Mouse (Mus musculus) midbrain, embryonic 11.5 days (tissue): ENCODE results near the gene Fam214a. TPM values are rescaled to one million over a fixed set of nuclear protein-coding genes. Genes with fewer than 3 reads are reported as not detected.

Source experiments
- ATAC-seq: fragments of 200-750 bp; cut with Nextera tagmentation; 2 replicates; pipeline ENCODE4 v1.8.0; 2017; ENCODE audit warnings: moderate TSS enrichment, moderate library complexity; ENCODE audit not compliant: low FRiP score
- DNase-seq: peaks from one replicate; pipeline ENCODE4 v3.0.0; 2015; ENCODE audit warnings: low spot score; ENCODE audit errors: missing footprints
- H3K27ac ChIP-seq: fragments of 300-500 bp; sonication (generic); 2 replicates; pipeline ENCODE4 v1.5.1; 2014; ENCODE audit warnings: low read depth, low read length
- H3K27me3 ChIP-seq: fragments of 300-500 bp; sonication (generic); 2 replicates; pipeline ENCODE4 v1.6.1; 2014; ENCODE audit warnings: mild to moderate bottlenecking, low read length, moderate library complexity, mixed read lengths; ENCODE audit not compliant: control insufficient read depth, insufficient read depth
- H3K36me3 ChIP-seq: fragments of 300-500 bp; sonication (generic); 2 replicates; pipeline ENCODE4 v1.6.1; 2014; ENCODE audit warnings: mild to moderate bottlenecking, low read length, moderate library complexity, mixed read lengths; ENCODE audit not compliant: control insufficient read depth, insufficient read depth
- H3K4me1 ChIP-seq: fragments of 300-500 bp; sonication (generic); 2 replicates; pipeline ENCODE4 v1.6.1; 2014; ENCODE audit warnings: low read length; ENCODE audit not compliant: control insufficient read depth, insufficient read depth
- H3K4me2 ChIP-seq: fragments of 300-500 bp; sonication (generic); 2 replicates; pipeline ENCODE4 v1.6.1; 2014; ENCODE audit warnings: mild to moderate bottlenecking, moderate library complexity
- H3K4me3 ChIP-seq: fragments of 300-500 bp; sonication (generic); 2 replicates; pipeline ENCODE4 v1.5.1; 2014; ENCODE audit warnings: low read depth, low read length
- H3K9ac ChIP-seq: fragments of 300-500 bp; sonication (generic); 2 replicates; pipeline ENCODE4 v1.6.1; 2014; ENCODE audit warnings: low read length
- H3K9me3 ChIP-seq: fragments of 300-500 bp; sonication (generic); 2 replicates; pipeline ENCODE4 v1.6.1; 2016; ENCODE audit warnings: low read length; ENCODE audit not compliant: control insufficient read depth
- WGBS: fragments of 180-500 bp; shearing (Covaris S2); extraction: QIAGEN DNeasy Blood & Tissue Kit; methylation state at CpG from one replicate; pipeline ENCODE4 v1.1.7; 2014; 5-methylcytosine and 5-hydroxymethylcytosine counted together
- polyA plus RNA-seq: library from polyadenylated mRNA; unstranded; fragments of >200 nt; fragmentation: Nextera tagmentation; extraction: Ambion mirVana; gene quantifications from 2 replicates; pipeline ENCODE4 v1.2.1, GENCODE M21; 2014

Fam214a gene
- polyA plus RNA-seq, 1 experiment from 2014 or later, result 18.9 TPM

DNA sequence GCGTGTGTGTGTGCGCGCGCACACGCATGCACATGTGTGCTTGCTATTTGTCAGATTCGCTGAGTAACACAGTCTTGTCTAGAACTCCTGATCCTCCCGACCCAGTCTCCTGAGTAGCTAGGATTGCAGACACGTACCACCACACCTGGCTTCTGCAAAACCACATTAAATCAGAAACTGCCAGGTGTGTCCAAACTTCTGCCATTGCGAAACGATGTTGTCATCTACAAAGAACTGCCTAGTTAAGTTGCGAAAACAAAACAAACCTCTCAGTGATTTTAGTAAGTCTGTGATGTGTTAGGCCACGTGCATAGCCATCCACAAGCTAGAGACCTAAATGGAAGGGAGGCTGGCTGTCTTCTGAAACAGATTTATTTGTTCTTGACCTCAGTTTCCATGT, 32.2 kb upstream of the Fam214a start:
- no peak overlapping the region for H3K27ac ChIP-seq
- ATAC-seq (no peak), DNase-seq (peak; percentile 23)
- H3K4me2 ChIP-seq, result no peak overlapping the region
- H3K36me3 ChIP-seq, result no peaks in the 10 kb centered on the region
- H3K4me1 ChIP-seq, result peaks cover 6% of the 10 kb centered on the region; the same call in 1 of the 2 replicates
- no peaks in the 10 kb centered on the region for H3K9me3 ChIP-seq
- no peaks in the 10 kb centered on the region for H3K27me3 ChIP-seq
- no peak overlapping the region for H3K4me3 ChIP-seq
- H3K9ac ChIP-seq, result no peak overlapping the region
- WGBS, result 93% methylated on average over 12 of the region's 12 CpGs

DNA sequence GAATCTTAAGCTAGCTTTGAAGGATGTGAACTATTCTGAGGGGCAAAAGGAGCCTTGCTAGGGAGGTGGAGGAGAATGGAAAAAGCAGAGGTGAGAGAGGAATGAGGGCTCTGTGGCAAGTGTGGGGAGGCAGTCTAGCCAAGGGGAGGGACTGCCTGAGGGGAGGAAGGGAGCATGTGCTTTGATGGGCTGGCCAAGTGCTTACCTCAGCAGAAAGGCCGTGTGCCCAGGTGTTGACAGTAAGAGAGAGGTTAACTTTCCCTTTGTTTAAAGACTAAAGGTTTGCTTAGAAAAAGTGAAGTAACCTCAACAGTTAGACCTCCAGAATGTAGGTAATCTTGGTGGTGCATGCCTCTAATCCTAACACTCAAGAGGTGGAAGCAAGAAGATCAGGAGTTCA, 31.3 kb upstream of the Fam214a start:
- DNase-seq, result peak; percentile 28
- H3K27me3 ChIP-seq, result no peaks in the 10 kb centered on the region
- no peak overlapping the region for H3K4me3 ChIP-seq
- no peak for ATAC-seq
- no peaks in the 10 kb centered on the region for H3K36me3 ChIP-seq
- H3K27ac ChIP-seq, result no peak overlapping the region
- 50% methylated on average over 1 of the region's 1 CpGs for WGBS
- no peak overlapping the region for H3K9ac ChIP-seq
- H3K4me1 ChIP-seq, result peaks cover 8% of the 10 kb centered on the region; the same call in 1 of the 2 replicates
- H3K9me3 ChIP-seq, result no peaks in the 10 kb centered on the region
- no peak overlapping the region for H3K4me2 ChIP-seq

DNA sequence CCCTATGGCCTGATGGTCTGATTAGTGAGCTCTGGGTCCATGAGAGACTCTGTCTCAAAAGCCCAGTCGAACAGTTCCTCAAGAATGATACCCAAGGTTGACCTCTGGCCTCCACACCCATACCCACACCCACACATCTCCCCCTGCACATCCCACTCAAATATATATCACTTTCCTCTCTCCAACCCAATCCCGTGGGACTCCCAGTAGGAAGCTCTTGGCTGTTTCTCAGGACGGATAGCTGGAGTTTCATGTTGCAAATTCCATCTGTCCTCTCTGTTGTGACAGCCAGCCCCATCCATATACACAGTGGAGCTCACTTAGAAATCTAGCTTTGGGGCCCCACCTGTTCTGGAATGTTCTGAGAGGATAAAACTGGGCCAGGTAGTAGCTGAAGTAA, 29.8 kb upstream of the Fam214a start:
- Histone ChIP-seq H3K27me3 (no peaks in the 10 kb centered on the region), H3K36me3 (no peaks in the 10 kb centered on the region), H3K4me2 (no peak overlapping the region), H3K4me1 (peaks cover 8% of the 10 kb centered on the region; the same call in 1 of the 2 replicates), H3K4me3 (no peak overlapping the region), H3K9ac (no peak overlapping the region), H3K27ac (no peak overlapping the region), H3K9me3 (no peaks in the 10 kb centered on the region)
- DNase-seq, result peak; percentile 21
- 70% methylated on average over 3 of the region's 3 CpGs for WGBS
- ATAC-seq, result no peak

DNA sequence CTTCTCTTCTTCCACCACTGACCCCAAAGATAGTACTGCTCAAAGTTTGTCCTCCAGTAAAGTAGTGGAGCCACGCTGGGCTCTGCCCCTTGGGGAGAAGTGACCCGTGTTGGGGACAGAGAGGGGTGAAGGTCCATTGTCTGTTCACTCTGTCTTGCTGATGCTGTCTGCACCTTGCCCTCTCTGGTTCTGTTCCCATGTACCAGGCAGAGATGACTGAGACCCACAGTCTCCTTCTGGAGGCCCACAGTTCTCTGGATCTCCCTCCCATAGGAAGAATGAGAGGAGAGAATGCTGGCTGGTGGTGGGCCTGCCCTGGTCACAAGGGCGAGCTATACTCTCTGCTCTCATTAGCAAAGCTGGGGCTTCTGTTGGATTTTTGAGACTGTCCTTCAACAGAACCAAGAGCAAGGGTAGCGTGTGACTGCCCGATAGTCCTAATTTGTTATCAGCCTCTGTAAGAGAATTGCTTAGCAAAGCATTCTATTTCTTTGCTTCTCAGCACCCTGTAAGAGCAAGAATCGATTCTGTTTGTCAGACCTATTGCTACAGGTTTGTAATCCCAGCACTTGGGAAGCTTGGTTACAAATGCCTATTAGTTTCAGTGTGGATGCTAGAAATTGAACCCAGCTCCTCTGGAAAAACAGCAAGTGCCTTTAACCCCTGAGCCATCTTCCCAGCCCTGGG, 29.2 kb upstream of the Fam214a start:
- Histone ChIP-seq H3K9ac (no peak overlapping the region), H3K9me3 (no peaks in the 10 kb centered on the region), H3K4me1 (peaks cover 8% of the 10 kb centered on the region; the same call in 1 of the 2 replicates), H3K27ac (no peak overlapping the region), H3K4me3 (no peak overlapping the region), H3K4me2 (no peak overlapping the region), H3K36me3 (no peaks in the 10 kb centered on the region), H3K27me3 (no peaks in the 10 kb centered on the region)
- ATAC-seq (no peak), DNase-seq (peak; percentile 77)
- 81% methylated on average over 6 of the region's 6 CpGs for WGBS

DNA sequence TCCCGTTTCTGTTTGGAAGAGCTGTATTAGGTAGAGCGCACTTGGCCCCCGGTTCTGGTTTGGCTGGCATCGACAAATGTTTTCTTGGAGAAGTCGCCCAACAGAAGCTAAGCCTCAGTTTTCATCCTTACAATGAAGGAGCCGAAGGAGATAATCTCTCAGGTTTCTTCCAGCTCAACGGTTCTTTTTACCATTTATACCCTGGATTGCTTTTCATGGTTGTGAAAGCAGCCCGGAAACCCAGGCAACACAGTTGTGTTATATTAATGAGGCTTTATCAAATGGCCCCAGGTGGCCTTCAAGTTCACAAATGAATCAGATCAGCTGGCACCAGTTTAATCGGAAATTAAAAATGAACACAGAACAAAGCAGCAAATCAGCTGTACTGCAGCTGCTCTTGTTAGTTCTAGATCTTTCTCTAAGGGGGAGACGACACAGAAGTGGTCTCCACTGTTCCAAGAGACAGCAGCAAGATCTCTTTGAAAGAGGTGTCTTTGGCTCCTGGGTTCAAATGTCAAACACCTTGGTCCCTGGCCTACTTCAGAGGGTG, 27.4 kb upstream of the Fam214a start:
- H3K27ac ChIP-seq, result 0 out of 2 replicates have a peak overlapping the region, but pooled peaks have one; percentile 10
- H3K9me3 ChIP-seq, result no peaks in the 10 kb centered on the region
- ATAC-seq (peak; percentile 62), DNase-seq (peak; percentile 86)
- no peak overlapping the region for H3K4me2 ChIP-seq
- no peak overlapping the region for H3K9ac ChIP-seq
- H3K4me3 ChIP-seq, result no peak overlapping the region
- H3K36me3 ChIP-seq, result no peaks in the 10 kb centered on the region
- H3K27me3 ChIP-seq, result no peaks in the 10 kb centered on the region
- H3K4me1 ChIP-seq, result peaks cover 8% of the 10 kb centered on the region; the same call in 1 of the 2 replicates
- 22% methylated on average over 10 of the region's 10 CpGs for WGBS

DNA sequence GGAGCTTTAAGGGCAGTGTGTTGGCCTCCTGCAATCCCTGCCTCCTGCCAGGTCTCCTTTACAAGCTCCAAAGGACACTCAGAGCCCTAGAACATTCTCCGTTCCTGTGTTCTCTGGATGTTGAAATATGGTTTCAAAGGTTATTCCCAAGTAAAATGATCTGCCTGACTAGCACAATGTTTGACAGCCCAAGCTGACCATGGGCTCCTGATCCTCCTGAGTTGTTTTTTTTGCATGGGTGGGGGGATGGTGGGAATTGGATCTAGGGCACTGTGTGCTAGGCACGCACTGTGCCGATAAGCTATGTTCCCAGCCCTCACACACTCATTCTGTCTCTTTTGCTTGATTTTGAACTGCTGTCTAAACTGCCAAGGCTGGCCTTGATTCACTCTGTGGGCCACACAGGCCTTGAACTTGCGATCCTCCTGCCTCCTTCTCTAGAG, 22.7 kb upstream of the Fam214a start:
- Histone ChIP-seq H3K27ac (no peak overlapping the region), H3K9ac (no peak overlapping the region), H3K4me2 (no peak overlapping the region), H3K4me3 (no peak overlapping the region), H3K9me3 (no peaks in the 10 kb centered on the region), H3K27me3 (no peaks in the 10 kb centered on the region), H3K4me1 (peaks cover 3% of the 10 kb centered on the region; the same call in 1 of the 2 replicates), H3K36me3 (no peaks in the 10 kb centered on the region)
- ATAC-seq (no peak), DNase-seq (peak; percentile 62)
- WGBS, result 93% methylated on average over 4 of the region's 4 CpGs

DNA sequence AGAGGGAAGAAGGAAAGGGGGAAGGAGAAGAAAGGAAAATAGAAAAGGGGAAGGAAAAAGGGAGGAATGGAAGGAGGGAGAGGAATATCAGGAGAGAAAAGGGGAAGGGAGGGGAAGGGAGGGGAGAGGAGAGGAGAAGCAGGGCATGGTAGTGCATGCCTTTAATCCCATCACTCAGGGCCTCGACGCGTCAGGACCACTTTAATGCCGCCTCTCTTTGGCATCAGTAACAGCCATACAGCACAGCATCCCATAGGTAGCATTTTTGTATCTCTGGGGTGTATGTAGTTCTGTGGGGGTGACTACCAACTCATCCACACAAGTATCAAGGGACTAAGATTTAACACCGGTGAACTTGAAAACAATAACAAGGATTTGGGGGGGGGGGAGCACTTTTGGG, 22.0 kb upstream of the Fam214a start:
- DNase-seq, result peak; percentile 53
- WGBS, result 77% methylated on average over 5 of the region's 5 CpGs
- no peaks in the 10 kb centered on the region for H3K27me3 ChIP-seq
- no peaks in the 10 kb centered on the region for H3K9me3 ChIP-seq
- no peak overlapping the region for H3K9ac ChIP-seq
- H3K27ac ChIP-seq, result no peak overlapping the region
- no peak for ATAC-seq
- H3K4me3 ChIP-seq, result no peak overlapping the region
- H3K4me1 ChIP-seq, result 0 out of 2 replicates have a peak, but pooled peaks cover under 1% of the 10 kb centered on the region
- no peaks in the 10 kb centered on the region for H3K36me3 ChIP-seq
- H3K4me2 ChIP-seq, result no peak overlapping the region

DNA sequence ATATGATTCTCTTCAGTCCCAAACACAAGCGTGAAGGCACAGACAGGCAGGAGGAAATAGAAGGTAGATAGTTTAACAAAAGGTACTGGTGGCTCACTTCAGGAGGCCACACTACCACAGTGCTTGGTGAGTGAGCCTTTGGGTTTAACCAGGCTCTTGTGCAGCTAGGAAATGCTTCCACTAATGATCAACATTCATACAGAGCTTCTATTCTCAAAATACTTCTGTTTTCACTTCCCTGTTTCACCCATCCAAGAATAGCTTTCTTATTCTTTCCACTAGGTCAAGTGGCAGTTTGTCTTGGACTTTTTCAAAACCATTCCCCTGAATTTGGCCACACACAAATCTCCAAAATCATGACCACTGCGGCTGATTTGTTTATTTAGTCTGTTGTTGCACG, 17.4 kb upstream of the Fam214a start:
- no peak overlapping the region for H3K27ac ChIP-seq
- no peak overlapping the region for H3K4me3 ChIP-seq
- no peaks in the 10 kb centered on the region for H3K9me3 ChIP-seq
- H3K36me3 ChIP-seq, result no peaks in the 10 kb centered on the region
- no peaks in the 10 kb centered on the region for H3K27me3 ChIP-seq
- H3K4me1 ChIP-seq, result no peaks in the 10 kb centered on the region
- 86% methylated on average over 3 of the region's 3 CpGs for WGBS
- DNase-seq (no peak), ATAC-seq (no peak)
- no peak overlapping the region for H3K4me2 ChIP-seq
- H3K9ac ChIP-seq, result no peak overlapping the region

DNA sequence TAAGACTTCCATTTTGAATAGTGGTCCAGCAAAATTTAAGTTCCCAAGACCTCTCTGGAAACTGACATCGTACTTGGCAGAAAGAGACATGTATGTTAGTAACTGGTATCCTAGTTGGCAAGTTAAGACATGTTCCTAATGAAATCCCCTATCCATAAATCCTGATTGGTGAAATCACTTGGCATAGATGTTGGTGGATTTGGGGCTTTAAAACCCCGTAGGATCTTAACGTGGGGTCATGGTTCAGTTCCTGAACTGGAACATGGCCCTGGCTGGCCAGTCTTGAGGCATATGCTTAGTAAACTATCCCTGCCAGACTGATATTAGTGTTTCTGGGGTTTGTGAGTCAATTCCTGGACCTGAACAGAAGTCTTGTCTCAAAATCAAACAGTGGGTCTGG, 14.9 kb upstream of the Fam214a start:
- no peaks in the 10 kb centered on the region for H3K9me3 ChIP-seq
- no peak overlapping the region for H3K27ac ChIP-seq
- H3K4me3 ChIP-seq, result no peak overlapping the region
- H3K36me3 ChIP-seq, result no peaks in the 10 kb centered on the region
- H3K4me1 ChIP-seq, result no peaks in the 10 kb centered on the region
- no peak for ATAC-seq
- WGBS, result 93% methylated on average over 3 of the region's 3 CpGs
- no peak overlapping the region for H3K9ac ChIP-seq
- H3K4me2 ChIP-seq, result no peak overlapping the region
- no peaks in the 10 kb centered on the region for H3K27me3 ChIP-seq
- peak; percentile 31 for DNase-seq
